Mouse (Mus musculus) gastrocnemius, adult 2 months (tissue): ENCODE data around the gene Man1b1. TPM values are rescaled to one million over a fixed set of nuclear protein-coding genes. Genes with fewer than 3 reads are reported as not detected.

Experiments
- DNase-seq: peaks from one replicate; pipeline ENCODE4 v3.0.0; 2022
- H3K27ac ChIP-seq: fragments of 200-600 bp; 2 replicates; pipeline ENCODE4 v1.8.1; 2022; ENCODE audit warnings: mild to moderate bottlenecking
- H3K4me3 ChIP-seq: fragments of 200-600 bp; 2 replicates; pipeline ENCODE4 v1.8.1; 2022; ENCODE audit warnings: mild to moderate bottlenecking, moderate library complexity
- CTCF ChIP-seq: fragments of 200-600 bp; IDR thresholded peaks from 2 replicates; pipeline ENCODE4 v1.8.1; 2022; ENCODE audit warnings: antibody characterized with exemption, mild to moderate bottlenecking, moderate library complexity
- intact Hi-C: fragments of 180-260 bp; cut with DNase I; formaldehyde crosslinking; loops from one replicate; pipeline ENCODE4 v1.15.1; 2025
- total RNA-seq, 2 experiments: library from RNA; stranded (reverse); gene quantifications; 2 replicates each; pipeline ENCODE4 v1.2.3; 2021

Man1b1 gene
- total RNA-seq, 2 experiments from 2014 or later = 12.9 to 16.0 TPM

DNA sequence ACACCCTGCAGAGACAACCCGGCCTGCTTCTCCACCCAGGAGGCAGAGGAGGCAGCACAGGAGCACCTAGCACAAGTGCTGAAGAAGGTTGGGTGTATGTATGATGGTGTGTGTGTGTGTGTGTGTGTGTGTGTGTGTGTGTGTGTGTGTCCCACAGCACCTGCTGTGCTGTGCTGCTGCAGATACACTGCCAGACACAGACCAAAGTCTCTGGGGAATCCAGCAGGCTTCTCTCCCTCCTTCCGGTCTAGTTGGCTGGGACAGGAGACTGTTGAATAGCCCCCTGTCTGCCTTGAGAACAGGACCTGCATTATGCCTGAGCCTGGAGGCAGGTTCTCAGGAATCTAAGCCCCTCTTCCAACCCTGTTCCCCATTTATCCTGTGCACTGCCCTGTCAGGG, 41.3 kb downstream of the Man1b1 start:
- Histone ChIP-seq H3K27ac (no peak overlapping the region), H3K4me3 (no peak overlapping the region)
- no peak for TF ChIP-seq CTCF
- intact Hi-C loops = no loop called here
- no peak for DNase-seq

- DNase-seq = peak; percentile 69
- TF ChIP-seq CTCF = peak; percentile 81
- no peak overlapping the region for H3K27ac ChIP-seq
- intact Hi-C loops = loop anchor here (2.0 kb wide), 2 partner anchors 24 to 50 kb away; no protein-coding TSS in a partner anchor
- H3K4me3 ChIP-seq = no peak overlapping the region
Measured at GRCm38 (mm10) chr2:25376589-25376988, 44.5 kb downstream of the Man1b1 start.

DNA sequence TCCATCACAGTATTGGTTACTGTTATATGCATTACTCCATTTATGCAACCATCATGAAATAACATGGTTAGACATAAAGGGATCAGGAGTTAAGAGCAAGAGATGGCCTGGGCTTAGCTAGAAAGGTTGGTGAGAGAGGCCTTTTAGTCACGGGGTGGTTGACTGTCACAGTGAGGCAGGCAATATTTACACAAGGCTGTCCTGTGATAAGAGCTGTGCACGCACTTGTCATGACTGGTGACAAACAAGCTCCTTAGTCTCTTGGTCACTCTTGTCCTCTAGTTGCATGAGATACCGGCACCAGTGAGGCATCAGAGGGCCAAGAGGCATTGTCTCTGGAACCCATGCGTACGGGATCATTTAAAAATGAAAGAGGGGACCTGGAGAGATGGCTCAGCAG, 52.4 kb downstream of the Man1b1 start:
- H3K27ac ChIP-seq = no peak overlapping the region
- DNase-seq = no peak
- TF ChIP-seq CTCF = no peak
- intact Hi-C loops = no loop called here
- H3K4me3 ChIP-seq = no peak overlapping the region

GRCm38 (mm10) chr2:25391266-25391665, 59.1 kb downstream of the Man1b1 start:
- H3K27ac ChIP-seq = no peak overlapping the region
- H3K4me3 ChIP-seq = no peak overlapping the region
- DNase-seq = no peak
- no peak for TF ChIP-seq CTCF
- intact Hi-C loops = no loop called here

DNA sequence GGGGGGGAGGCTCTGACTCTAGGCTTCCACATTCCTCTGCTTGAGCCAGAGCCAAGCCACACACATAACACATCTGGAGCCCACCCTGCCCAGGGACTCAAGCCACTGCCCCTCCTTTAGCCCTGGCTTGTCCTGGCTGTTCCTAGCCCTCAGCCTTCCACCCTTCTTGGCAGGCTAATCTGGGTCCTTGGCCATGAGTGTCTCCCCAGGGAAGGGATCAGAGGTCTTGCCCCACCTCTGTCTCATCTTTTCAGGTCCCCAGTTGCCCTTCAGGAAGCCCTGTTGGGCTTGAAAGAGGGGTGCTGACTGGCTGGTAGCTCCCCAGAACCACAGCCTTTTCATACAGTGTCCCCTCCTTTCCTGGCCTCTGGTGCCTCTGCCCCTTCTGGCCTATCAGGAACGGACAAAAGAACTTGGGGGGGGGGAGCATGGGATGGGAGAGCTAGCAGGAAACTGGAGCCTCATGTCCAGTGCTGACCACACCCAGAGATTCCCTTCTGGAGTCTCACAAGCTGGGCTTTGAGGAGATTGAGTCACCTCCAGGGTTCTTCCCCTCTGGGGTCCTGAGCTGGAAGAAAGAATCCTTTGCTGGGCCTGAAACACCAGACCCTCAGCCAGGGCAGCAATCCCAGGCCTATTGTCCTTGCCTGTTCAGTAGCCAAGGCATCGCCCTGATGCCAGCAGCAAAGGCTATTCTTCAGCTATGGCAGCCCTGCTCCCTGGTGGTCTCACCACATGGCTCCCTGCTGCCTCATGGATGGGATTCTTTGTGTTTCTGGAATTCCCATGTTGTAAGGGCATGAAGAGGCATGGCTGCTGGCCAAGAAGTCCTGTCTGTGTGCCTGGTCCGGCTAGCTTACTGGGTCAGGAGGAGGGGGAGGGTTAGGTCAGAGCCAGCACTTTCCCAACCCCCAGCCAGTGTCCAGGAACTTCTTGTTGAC, 62.4 kb downstream of the Man1b1 start:
- DNase-seq = peak; percentile 77
- Histone ChIP-seq H3K27ac (peak overlapping the region; percentile 79), H3K4me3 (no peak overlapping the region)
- intact Hi-C loops = no loop called here
- TF ChIP-seq CTCF = no peak

GRCm38 (mm10) chr2:25395721-25396596, 63.8 kb downstream of the Man1b1 start, which contains the start of gene Entpd2:
Gene Entpd2, plus strand, starts transcription at chr2:25395874.
- H3K4me3 ChIP-seq = peak within 1 kb of the TSS; percentile 79
- DNase-seq = peak; percentile 63
- intact Hi-C loops = no loop called here

DNA sequence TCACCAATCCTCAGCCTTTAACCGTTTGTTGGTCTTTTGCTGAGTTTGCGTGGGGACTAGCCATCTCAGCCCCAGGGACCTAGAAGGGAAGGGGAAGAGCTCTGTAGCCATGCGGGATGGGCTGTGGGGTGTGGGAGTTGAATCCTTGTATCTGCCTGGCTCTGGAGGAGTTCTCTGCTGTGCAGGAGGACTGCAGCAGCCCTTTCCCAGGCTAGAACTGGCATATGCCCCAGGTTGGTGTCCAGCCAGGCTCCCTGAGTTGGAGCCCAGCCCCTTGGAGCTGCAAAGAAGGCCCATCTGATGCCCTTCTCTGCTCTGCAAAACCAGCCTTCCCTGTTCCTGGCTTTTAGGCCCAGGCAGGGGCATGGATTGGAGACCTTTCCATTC, 64.5 kb downstream of the Man1b1 start:
- peak overlapping the region; percentile 79 for H3K4me3 ChIP-seq
- H3K27ac ChIP-seq = peak overlapping the region; percentile 79
- peak; percentile 76 for DNase-seq
- intact Hi-C loops = no loop called here
- no peak for TF ChIP-seq CTCF

More at GRCm38 (mm10) chr2:25395721-25396596, 63.8 kb downstream of the Man1b1 start, which contains the start of gene Entpd2:
- H3K27ac ChIP-seq = peak within 1 kb of the TSS; percentile 79
- TF ChIP-seq CTCF = peak; percentile 30; the same call in 1 of the 2 replicates

- no peak for TF ChIP-seq CTCF
- Histone ChIP-seq H3K27ac (peak overlapping the region; percentile 79), H3K4me3 (peak overlapping the region; percentile 79)
- intact Hi-C loops = no loop called here
- no peak for DNase-seq
Measured at GRCm38 (mm10) chr2:25397010-25397409, 64.9 kb downstream of the Man1b1 start.

GRCm38 (mm10) chr2:25398065-25398464, 65.9 kb downstream of the Man1b1 start:
- Histone ChIP-seq H3K4me3 (peak overlapping the region; percentile 79), H3K27ac (no peak overlapping the region)
- TF ChIP-seq CTCF = no peak
- DNase-seq = no peak
- intact Hi-C loops = no loop called here

- TF ChIP-seq CTCF = no peak
- intact Hi-C loops = no loop called here
- Histone ChIP-seq H3K27ac (peak within 1 kb of the TSS; percentile 78), H3K4me3 (peak within 1 kb of the TSS; percentile 90)
- DNase-seq = no peak
Measured at GRCm38 (mm10) chr2:25399051-25399450, 66.9 kb downstream of the Man1b1 start, which contains the start of gene Npdc1. Gene Npdc1, plus strand, starts transcription at chr2:25399351.

- peak overlapping the region; percentile 90 for H3K4me3 ChIP-seq
- DNase-seq = peak; percentile 72
- H3K27ac ChIP-seq = peak overlapping the region; percentile 78
- intact Hi-C loops = loop anchor here (2.0 kb wide), 1 partner anchor 23 kb away; no protein-coding TSS in a partner anchor
- no peak for TF ChIP-seq CTCF
Measured at GRCm38 (mm10) chr2:25400291-25400690, 68.2 kb downstream of the Man1b1 start.

- DNase-seq = peak; percentile 85
- intact Hi-C loops = loop anchor here (2.0 kb wide), 1 partner anchor 24 kb away; no protein-coding TSS in a partner anchor
- peak; percentile 84 for TF ChIP-seq CTCF
- peak overlapping the region; percentile 90 for H3K4me3 ChIP-seq
- H3K27ac ChIP-seq = peak overlapping the region; percentile 78
Measured at GRCm38 (mm10) chr2:25400764-25401163, 68.6 kb downstream of the Man1b1 start.

Other genes with a start within 250 kb of the Man1b1 start
- not detected for gene Noxa1, start 237.2 kb upstream of the Man1b1 start, total RNA-seq
- gene Nrarp, start 151.6 kb upstream of the Man1b1 start, total RNA-seq = 1 to 10 TPM; 4.0 to 5.2 TPM
- 1 to 10 TPM in 1 of 2 experiments, under 1 TPM in 1; 0.59 to 1.0 TPM for gene Tor4a, start 135.5 kb upstream of the Man1b1 start, total RNA-seq
- gene Nelfb, start 120.8 kb upstream of the Man1b1 start, total RNA-seq = 10 to 100 TPM; 22.3 to 23.1 TPM
- gene Stpg3, start 117.7 kb upstream of the Man1b1 start, total RNA-seq = not detected
- not detected for gene Fam166a, start 113.6 kb upstream of the Man1b1 start, total RNA-seq
- gene Tubb4b, start 107.6 kb upstream of the Man1b1 start, total RNA-seq = 100 to 1,000 TPM; 185 to 269 TPM
- gene Slc34a3, start 98.0 kb upstream of the Man1b1 start, total RNA-seq = not detected
- not detected for gene Rnf224, start 95.6 kb upstream of the Man1b1 start, total RNA-seq
- gene Rnf208, start 90.1 kb upstream of the Man1b1 start, total RNA-seq = under 1 TPM; 0.39 to 0.56 TPM
- gene Cysrt1, start 89.9 kb upstream of the Man1b1 start, total RNA-seq = not detected
- 1 to 10 TPM in 1 of 2 experiments, under 1 TPM in 1; 0.86 to 1.2 TPM for gene AL732309.1, start 85.5 kb upstream of the Man1b1 start, total RNA-seq
- 10 to 100 TPM; 11.4 to 12.6 TPM for gene Tmem203, start 76.9 kb upstream of the Man1b1 start, total RNA-seq
- gene Tprn, start 69.7 kb upstream of the Man1b1 start, total RNA-seq = 1 to 10 TPM; 3.1 to 3.5 TPM
- gene Ssna1, start 59.9 kb upstream of the Man1b1 start, total RNA-seq = 10 to 100 TPM; 28.0 to 35.5 TPM
- gene Anapc2, start 59.9 kb upstream of the Man1b1 start, total RNA-seq = 10 to 100 TPM; 29.7 to 32.3 TPM
- not detected for gene Tmem210, start 44.2 kb upstream of the Man1b1 start, total RNA-seq
- not detected for gene Lrrc26, start 42.4 kb upstream of the Man1b1 start, total RNA-seq
- gene Grin1, start 13.2 kb upstream of the Man1b1 start, total RNA-seq = not detected
- 10 to 100 TPM; 14.0 to 16.5 TPM for gene Dpp7, start 24.0 kb downstream of the Man1b1 start, total RNA-seq
- 1 to 10 TPM; 4.3 to 5.4 TPM for gene Uap1l1, start 33.3 kb downstream of the Man1b1 start, total RNA-seq
- gene Sapcd2, start 40.0 kb downstream of the Man1b1 start, total RNA-seq = not detected
- gene Entpd2, start 63.5 kb downstream of the Man1b1 start, total RNA-seq = 1 to 10 TPM; 6.5 to 8.8 TPM
- 10 to 100 TPM; 14.9 to 16.9 TPM for gene Npdc1, start 67.0 kb downstream of the Man1b1 start, total RNA-seq
- not detected for gene Fut7, start 90.9 kb downstream of the Man1b1 start, total RNA-seq
- gene Abca2, start 96.4 kb downstream of the Man1b1 start, total RNA-seq = 10 to 100 TPM; 15.1 to 15.3 TPM
- 1 to 10 TPM in 1 of 2 experiments, under 1 TPM in 1; 0.31 to 1.1 TPM for gene Clic3, start 124.5 kb downstream of the Man1b1 start, total RNA-seq
- gene Paxx, start 128.8 kb downstream of the Man1b1 start, total RNA-seq = 10 to 100 TPM; 13.6 to 14.4 TPM
- not detected for gene Ptgds, start 137.7 kb downstream of the Man1b1 start, total RNA-seq
- not detected for gene Lcn12, start 161.6 kb downstream of the Man1b1 start, total RNA-seq
- 10 to 100 TPM; 76.9 to 88.4 TPM for gene Fbxw5, start 168.4 kb downstream of the Man1b1 start, total RNA-seq
- gene C8g, start 169.4 kb downstream of the Man1b1 start, total RNA-seq = 1 to 10 TPM; 1.1 to 1.6 TPM
- gene Traf2, start 214.6 kb downstream of the Man1b1 start, total RNA-seq = 10 to 100 TPM; 12.4 to 13.1 TPM
- 100 to 1,000 TPM; 152 to 179 TPM for gene Edf1, start 225.5 kb downstream of the Man1b1 start, total RNA-seq
- gene Mamdc4, start 242.5 kb downstream of the Man1b1 start, total RNA-seq = 1 to 10 TPM; 1.6 to 4.0 TPM
- 10 to 100 TPM; 52.7 to 64.7 TPM for gene Phpt1, start 242.9 kb downstream of the Man1b1 start, total RNA-seq
- gene Ajm1, start 249.4 kb downstream of the Man1b1 start, total RNA-seq = not detected